Mouse (Mus musculus) left cerebral cortex, postnatal 36 days (tissue): ENCODE measurements around the gene Ppp1r36. TPM values are rescaled to one million over a fixed set of nuclear protein-coding genes. Genes with fewer than 3 reads are reported as not detected.
"Not testable (repeated sequence)": the region's sequence is repeated elsewhere in the genome, so short reads cannot be mapped to it uniquely, and the experiment has no call there.

ENCODE experiments used
- DNase-seq, 2 experiments: peaks; one replicate each; pipeline ENCODE4 v3.0.0; 2021 to 2022; ENCODE audit warnings: low spot score in 2 of 2, mixed read lengths in 1 of 2
- intact Hi-C: fragments of 180-260 bp; cut with DNase I; formaldehyde crosslinking; loops from one replicate; pipeline ENCODE4 v1.15.1; 2025
- total RNA-seq, 2 experiments: library from RNA; stranded (reverse); gene quantifications; 2 replicates each; pipeline ENCODE4 v1.2.3; 2021

The Ppp1r36 gene
- total RNA-seq, 2 experiments from 2014 or later = 1.2 to 1.3 TPM

- no peak for DNase-seq
- intact Hi-C loops = no loop called here
Observed at GRCm38 (mm10) chr12:76434111-76434510, 16.8 kb downstream of the Ppp1r36 start.

GRCm38 (mm10) chr12:76435084-76435483, 17.7 kb downstream of the Ppp1r36 start:
- intact Hi-C loops = no loop called here
- DNase-seq = no peak

GRCm38 (mm10) chr12:76435549-76435948, 18.2 kb downstream of the Ppp1r36 start:
- intact Hi-C loops = no loop called here
- DNase-seq = no peak

DNA sequence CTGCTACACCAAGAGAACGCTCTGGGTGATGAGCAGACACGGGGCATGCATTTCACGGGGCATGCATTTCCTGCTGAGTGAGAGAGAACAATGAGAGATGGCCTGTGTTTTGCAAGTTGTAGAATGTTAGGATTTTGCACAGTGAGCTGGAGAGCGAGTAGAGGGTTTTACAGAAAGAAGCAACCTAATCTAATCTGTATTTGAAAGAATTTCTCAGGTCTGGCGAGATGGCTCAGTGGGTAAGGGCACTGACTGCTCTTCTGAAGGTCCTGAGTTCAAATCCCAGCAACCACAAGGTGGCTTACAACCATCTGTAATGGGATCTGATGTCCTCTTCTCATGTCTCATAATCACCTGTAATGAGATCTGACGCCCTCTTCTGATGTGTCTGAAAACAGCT, 26.1 kb downstream of the Ppp1r36 start:
- DNase-seq, intact Hi-C loops: not testable (repeated sequence)

DNA sequence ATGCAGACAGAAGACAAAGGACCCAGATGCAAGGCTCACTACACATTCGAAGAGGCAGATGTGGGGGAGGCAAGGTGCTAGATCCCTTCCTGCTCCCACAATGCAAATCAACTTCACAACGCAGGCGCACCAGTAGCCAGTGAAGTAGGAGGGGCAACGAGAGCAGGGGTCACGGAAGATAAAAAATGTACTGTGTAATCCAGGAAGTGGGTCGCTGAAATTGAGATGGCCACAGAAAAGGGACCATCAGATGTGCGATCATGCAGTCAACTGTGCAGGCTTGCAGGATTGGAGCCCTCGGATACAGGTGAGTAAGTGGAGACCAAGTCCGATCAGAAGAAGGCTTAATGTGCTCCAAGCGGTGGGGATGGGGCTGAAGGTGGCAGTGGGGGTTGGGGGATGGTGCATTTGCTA, 27.0 kb downstream of the Ppp1r36 start:
- no peak for DNase-seq
- intact Hi-C loops = no loop called here

DNA sequence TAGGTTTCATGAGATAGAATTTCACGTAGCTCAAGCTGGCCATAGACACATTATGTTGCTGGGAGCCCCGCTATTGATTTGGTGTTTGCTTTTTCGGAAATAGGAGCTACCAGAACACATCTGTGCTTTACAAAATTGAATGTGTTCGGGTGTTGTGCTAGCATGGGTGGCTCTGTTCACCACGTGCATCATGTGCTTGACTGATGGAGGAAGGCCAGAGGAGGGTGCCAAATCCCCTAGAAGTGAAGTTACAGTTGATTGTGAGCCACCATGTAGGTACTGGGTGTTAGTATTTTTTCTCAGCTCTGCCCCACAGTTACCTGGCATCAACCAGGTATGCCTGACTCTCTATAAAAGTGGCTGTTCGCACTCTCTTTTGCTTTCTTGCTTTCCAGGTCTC, 27.5 kb downstream of the Ppp1r36 start:
- intact Hi-C loops = no loop called here
- DNase-seq = no peak

- DNase-seq = no peak
- intact Hi-C loops = no loop called here
Observed at GRCm38 (mm10) chr12:76446201-76446600, 28.9 kb downstream of the Ppp1r36 start.

- intact Hi-C loops = no loop called here
- no peak for DNase-seq
Observed at GRCm38 (mm10) chr12:76448127-76448526, 30.8 kb downstream of the Ppp1r36 start.

GRCm38 (mm10) chr12:76452203-76452602, 34.9 kb downstream of the Ppp1r36 start:
- DNase-seq = no peak
- intact Hi-C loops = no loop called here

DNA sequence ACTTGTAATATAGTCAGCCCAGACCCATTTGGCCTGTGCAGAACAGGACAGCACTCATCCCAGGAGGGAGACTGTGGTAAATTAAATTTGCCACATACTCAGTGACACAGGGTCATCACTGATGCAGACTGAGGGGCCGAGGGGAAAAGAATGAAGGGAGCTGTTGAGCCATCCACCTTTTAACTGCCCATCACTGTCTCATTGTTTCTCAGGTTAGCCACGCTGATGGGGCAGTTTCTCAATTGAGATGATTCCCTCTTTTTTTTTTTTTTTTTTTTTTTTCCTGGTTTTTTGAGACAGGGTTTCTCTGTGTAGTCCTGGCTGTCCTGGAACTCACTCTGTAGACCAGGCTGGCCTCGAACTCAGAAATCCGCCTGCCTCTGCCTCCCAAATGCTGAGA, 41.1 kb downstream of the Ppp1r36 start:
- intact Hi-C loops, DNase-seq: not testable (repeated sequence)

GRCm38 (mm10) chr12:76459032-76459431, 41.7 kb downstream of the Ppp1r36 start:
- intact Hi-C loops = no loop called here
- no peak for DNase-seq

DNA sequence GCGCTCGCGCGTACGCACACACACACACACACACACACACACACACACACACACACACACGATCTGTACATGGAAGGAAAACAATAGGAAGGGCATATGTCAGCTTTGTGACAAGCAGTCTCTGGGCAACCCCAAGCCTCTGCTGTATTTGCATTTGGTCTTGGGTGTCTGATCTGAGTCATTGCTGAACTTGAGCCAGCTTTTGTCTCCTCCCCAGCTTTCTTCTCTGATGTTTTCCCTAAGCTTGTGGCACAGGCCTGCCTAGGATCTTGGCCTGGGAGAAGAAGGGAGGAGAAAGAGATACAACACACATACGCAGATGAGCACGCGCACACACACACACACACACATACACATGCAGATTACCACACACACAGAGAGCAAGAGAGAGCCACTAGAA, 46.1 kb downstream of the Ppp1r36 start:
- intact Hi-C loops = loop anchor here (10.0 kb wide), 1 partner anchor 199 kb away; no protein-coding TSS in a partner anchor
- peak; percentile 24 for DNase-seq

- peak; percentile 44 to 53 for DNase-seq
- intact Hi-C loops = loop anchor here (2.0 to 10.0 kb wide), 3 partner anchors 62 to 200 kb away; partner anchors contain the start of gene Zbtb25
Observed at GRCm38 (mm10) chr12:76464651-76465252, 47.4 kb downstream of the Ppp1r36 start.

GRCm38 (mm10) chr12:76466651-76467050, 49.3 kb downstream of the Ppp1r36 start:
- intact Hi-C loops = loop anchor here (10.0 kb wide), 1 partner anchor 202 kb away; no protein-coding TSS in a partner anchor
- no peak for DNase-seq

- intact Hi-C loops = loop anchor here (10.0 kb wide), 1 partner anchor 202 kb away; no protein-coding TSS in a partner anchor
- DNase-seq = no peak
Observed at GRCm38 (mm10) chr12:76467256-76467655, 49.9 kb downstream of the Ppp1r36 start.

- intact Hi-C loops = loop anchor here (2.0 kb wide), 1 partner anchor 67 kb away; the partner anchor contains the start of gene Hspa2
- DNase-seq = peak; percentile 61 to 63
Observed at GRCm38 (mm10) chr12:76472046-76472445, 54.7 kb downstream of the Ppp1r36 start.

DNA sequence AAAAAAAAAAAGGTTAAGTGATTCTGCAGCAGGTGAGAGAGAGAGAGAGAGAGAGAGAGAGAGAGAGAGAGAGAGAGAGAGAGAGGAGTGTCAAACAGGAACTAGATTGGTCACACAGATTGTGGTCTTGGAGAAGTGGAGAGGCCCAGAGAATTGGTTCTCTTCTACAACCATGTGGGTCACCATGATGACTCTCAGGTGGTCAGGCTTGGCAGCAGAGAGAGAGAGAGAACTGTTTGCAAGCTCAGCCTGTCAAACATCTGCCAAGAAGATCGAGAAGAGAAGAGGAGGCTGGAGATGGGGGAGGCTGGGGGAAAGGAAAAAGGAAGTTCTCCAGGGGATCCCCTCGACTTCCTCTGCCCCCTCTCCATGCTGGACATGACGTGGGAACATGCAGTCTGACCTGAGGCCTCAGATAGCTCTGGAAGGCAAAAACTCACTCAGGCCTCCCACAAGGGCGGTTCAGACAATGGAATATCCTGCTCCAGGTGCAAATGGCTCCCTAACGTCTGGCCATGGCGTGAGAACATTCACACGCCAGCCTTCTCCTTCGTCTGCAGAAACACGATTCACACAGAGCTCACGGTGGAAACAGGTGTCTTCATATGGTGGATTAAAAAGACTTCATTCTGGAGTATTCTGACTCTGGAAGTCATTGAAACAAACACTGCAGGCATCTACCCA, 56.4 kb downstream of the Ppp1r36 start:
- DNase-seq = no peak
- intact Hi-C loops = loop anchor here (2.0 kb wide), 1 partner anchor 69 kb away; the partner anchor contains the start of gene Hspa2

GRCm38 (mm10) chr12:76474246-76474583, 56.9 kb downstream of the Ppp1r36 start:
- no peak for DNase-seq
- intact Hi-C loops = no loop called here

- DNase-seq = no peak
- intact Hi-C loops = no loop called here
Observed at GRCm38 (mm10) chr12:76474802-76475201, 57.5 kb downstream of the Ppp1r36 start.

- intact Hi-C loops = no loop called here
- DNase-seq = no peak
Observed at GRCm38 (mm10) chr12:76476146-76476545, 58.8 kb downstream of the Ppp1r36 start.
